Mouse (Mus musculus) C2C12 (cell line): Measurements from ENCODE around the gene Obsl1.

ENCODE experiments used
- CTCF ChIP-seq: IDR thresholded peaks from one replicate; pipeline ENCODE4 v1.5.1; 2011; ENCODE audit not compliant: control insufficient read depth, insufficient read depth, insufficient read length
- MAX ChIP-seq: IDR thresholded peaks from one replicate; pipeline ENCODE4 v1.6.1; 2011; ENCODE audit warnings: mild to moderate bottlenecking, control low read depth
- MYOD1 ChIP-seq: IDR thresholded peaks from one replicate; pipeline ENCODE4 v1.6.1; 2011; ENCODE audit warnings: low read depth; ENCODE audit not compliant: control insufficient read depth, insufficient read length
- MYOG ChIP-seq: IDR thresholded peaks from one replicate; pipeline ENCODE4 v1.6.1; 2011; ENCODE audit not compliant: control insufficient read depth, insufficient read length; ENCODE audit errors: extremely low read depth
- USF1 ChIP-seq: IDR thresholded peaks from one replicate; pipeline ENCODE4 v1.6.1; 2011; ENCODE audit warnings: low read depth, mild to moderate bottlenecking, control low read depth, moderate library complexity

GRCm38 (mm10) chr1:75451900-75452299, 54.4 kb downstream of the Obsl1 start:
- TF ChIP-seq CTCF (no peak), USF1 (no peak), MYOG (no peak), MAX (no peak), MYOD1 (no peak)
